Mouse (Mus musculus) intestine, embryonic 16.5 days (tissue): Measurements from ENCODE around the gene Rps21. TPM values are rescaled to one million over a fixed set of nuclear protein-coding genes. Genes with fewer than 3 reads are reported as not detected.

Experiments
- ATAC-seq: fragments of 200-750 bp; cut with Nextera tagmentation; 2 replicates; pipeline ENCODE4 v1.8.0; 2017; ENCODE audit warnings: moderate TSS enrichment, moderate library complexity
- H3K27ac ChIP-seq: fragments of 300-500 bp; sonication (generic); 2 replicates; pipeline ENCODE4 v1.5.1; 2014; ENCODE audit warnings: mild to moderate bottlenecking, low read length
- H3K27me3 ChIP-seq: fragments of 300-500 bp; sonication (generic); replicated peaks from 2 replicates; pipeline ENCODE4 v1.6.1; 2014; ENCODE audit warnings: low read length, control low read depth, mixed read lengths; ENCODE audit not compliant: control insufficient read depth, insufficient read depth
- H3K36me3 ChIP-seq: fragments of 300-500 bp; sonication (generic); 2 replicates; pipeline ENCODE4 v1.6.1; 2014; ENCODE audit warnings: low read length, control low read depth; ENCODE audit not compliant: control insufficient read depth, insufficient read depth
- H3K4me1 ChIP-seq: fragments of 300-500 bp; sonication (generic); 2 replicates; pipeline ENCODE4 v1.6.1; 2014; ENCODE audit warnings: low read length, control low read depth, mixed read lengths; ENCODE audit not compliant: control insufficient read depth, insufficient read depth
- H3K4me2 ChIP-seq: fragments of 300-500 bp; sonication (generic); 2 replicates; pipeline ENCODE4 v1.6.1; 2014; ENCODE audit warnings: low read depth, low read length, control low read depth
- H3K4me3 ChIP-seq: fragments of 300-500 bp; sonication (generic); 2 replicates; pipeline ENCODE4 v1.5.1; 2014; ENCODE audit warnings: mild to moderate bottlenecking, low read length
- H3K9ac ChIP-seq: fragments of 300-500 bp; sonication (generic); 2 replicates; pipeline ENCODE4 v1.6.1; 2014; ENCODE audit warnings: low read depth, low read length
- H3K9me3 ChIP-seq: fragments of 300-500 bp; sonication (generic); 2 replicates; pipeline ENCODE4 v1.6.1; 2016; ENCODE audit warnings: low read length, control low read depth; ENCODE audit not compliant: control insufficient read depth
- WGBS: fragments of 180-500 bp; shearing (Covaris S2); extraction: QIAGEN DNeasy Blood & Tissue Kit; methylation state at CpG from one replicate; pipeline ENCODE4 v1.1.7; 2014; 5-methylcytosine and 5-hydroxymethylcytosine counted together
- polyA plus RNA-seq: library from polyadenylated mRNA; unstranded; fragments of >200 nt; fragmentation: Nextera tagmentation; extraction: Ambion mirVana; gene quantifications from 2 replicates; pipeline ENCODE4 v1.2.1, GENCODE M21; 2015

Gene Rps21
- polyA plus RNA-seq, 1 experiment from 2014 or later: 487 TPM

DNA sequence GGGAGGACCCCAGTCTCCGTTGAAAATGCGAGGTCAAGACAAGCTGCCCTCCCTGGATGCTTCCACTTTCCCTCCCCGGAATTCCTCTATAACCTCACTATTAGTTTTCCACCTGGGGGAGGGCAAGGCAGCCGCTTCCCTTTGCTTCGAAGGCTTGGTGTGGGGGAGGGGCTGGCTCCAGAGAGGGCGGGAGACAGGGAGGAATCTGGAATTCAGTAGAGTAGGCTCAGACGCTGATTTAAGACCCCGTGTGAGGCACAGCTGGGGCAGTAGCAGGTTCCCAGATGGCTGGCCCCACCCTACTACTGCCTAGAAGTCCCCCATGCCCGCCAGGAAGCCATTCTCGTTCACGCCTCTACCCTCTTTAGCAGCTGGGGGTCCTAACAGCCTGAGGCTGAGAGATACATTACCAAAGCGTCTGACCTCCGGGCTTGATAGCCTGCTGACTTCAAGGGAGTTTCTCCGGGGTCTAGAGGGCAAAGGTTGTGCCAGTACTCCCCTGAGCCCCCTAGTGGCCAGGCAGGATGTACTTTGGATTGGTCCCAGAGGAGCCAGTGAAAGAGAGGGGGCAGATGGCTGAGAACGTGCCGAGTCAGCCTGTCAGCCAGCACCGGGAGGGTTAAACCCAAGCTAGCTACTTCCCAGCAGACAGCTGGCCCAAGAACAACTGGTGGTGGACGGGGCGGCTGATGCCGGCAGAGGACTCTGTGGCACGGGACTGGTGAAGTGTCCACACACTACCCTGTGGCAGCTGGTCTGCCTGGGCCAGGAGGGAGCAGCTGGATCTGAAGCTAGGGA lies 29.7 kb upstream of the Rps21 start:
- no peaks in the 10 kb centered on the region for H3K27me3 ChIP-seq
- peak overlapping the region; percentile 49 for H3K27ac ChIP-seq
- 2% methylated on average over 21 of the region's 21 CpGs for WGBS
- H3K4me2 ChIP-seq: peak overlapping the region; percentile 47
- H3K9me3 ChIP-seq: no peaks in the 10 kb centered on the region
- H3K4me1 ChIP-seq: peaks cover 48% of the 10 kb centered on the region
- H3K36me3 ChIP-seq: no peaks in the 10 kb centered on the region
- peak overlapping the region; percentile 47 for H3K9ac ChIP-seq
- H3K4me3 ChIP-seq: peak overlapping the region; percentile 26
- peak; percentile 35 for ATAC-seq

DNA sequence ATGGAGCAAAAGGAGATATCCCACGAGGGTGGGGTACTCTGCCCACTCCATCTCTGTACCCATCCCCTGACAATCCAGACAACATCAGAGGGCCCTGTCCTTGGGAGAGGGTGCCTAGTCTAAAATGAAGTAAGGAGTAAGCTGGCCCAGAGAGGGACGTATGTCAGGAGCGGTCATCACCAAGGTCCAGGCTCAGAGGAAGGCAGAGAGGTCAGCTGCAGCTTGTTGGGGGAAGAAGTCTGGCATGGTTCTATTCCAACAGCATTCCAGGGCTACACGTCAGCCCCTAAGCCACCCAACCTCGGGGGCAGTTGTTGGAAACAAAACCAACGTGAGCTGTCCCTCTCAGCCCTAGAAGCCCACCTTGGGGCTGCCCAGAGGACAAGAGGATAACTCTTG lies 29.1 kb upstream of the Rps21 start:
- whole genome bisulfite sequencing: 54% methylated on average over 6 of the region's 6 CpGs
- Histone ChIP-seq H3K4me1 (peaks cover 43% of the 10 kb centered on the region), H3K4me3 (no peak overlapping the region), H3K27me3 (no peaks in the 10 kb centered on the region), H3K4me2 (peak overlapping the region; percentile 47; the same call in 1 of the 2 replicates), H3K9me3 (no peaks in the 10 kb centered on the region), H3K36me3 (no peaks in the 10 kb centered on the region), H3K27ac (peak overlapping the region; percentile 49), H3K9ac (peak overlapping the region; percentile 47; the same call in 1 of the 2 replicates)
- 0 out of 2 replicates have a peak, but pooled peaks have one; percentile 1 for ATAC-seq

DNA sequence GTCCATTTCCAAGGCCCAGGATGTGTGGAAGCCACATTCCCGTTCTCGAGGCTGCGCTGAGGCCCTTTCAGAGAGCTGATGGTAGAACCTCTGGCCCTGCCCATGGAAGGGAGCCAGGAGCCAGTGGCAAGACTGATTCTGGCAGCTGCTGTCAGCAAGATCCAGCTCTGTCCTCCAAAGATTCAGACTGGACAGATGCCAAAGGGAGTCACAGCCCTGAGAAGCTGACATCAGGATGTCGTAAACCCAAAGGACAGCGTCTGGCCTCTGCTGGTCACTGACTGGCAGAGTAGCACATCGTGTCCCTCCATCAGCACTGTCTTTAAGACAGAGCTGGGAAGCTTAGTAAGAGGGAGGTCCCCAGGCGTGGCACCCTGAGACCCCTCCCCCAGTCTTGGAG lies 28.6 kb upstream of the Rps21 start:
- Histone ChIP-seq H3K4me2 (no peak overlapping the region), H3K4me1 (peaks cover 39% of the 10 kb centered on the region), H3K36me3 (no peaks in the 10 kb centered on the region), H3K4me3 (no peak overlapping the region), H3K9me3 (no peaks in the 10 kb centered on the region), H3K27me3 (no peaks in the 10 kb centered on the region), H3K9ac (peak overlapping the region; percentile 15; the same call in 1 of the 2 replicates), H3K27ac (peak overlapping the region; percentile 49)
- WGBS: 52% methylated on average over 7 of the region's 7 CpGs
- ATAC-seq: no peak

GRCm38 (mm10) chr2:180229129-180229528 lies 28.0 kb upstream of the Rps21 start:
- H3K36me3 ChIP-seq: no peaks in the 10 kb centered on the region
- 73% methylated on average over 3 of the region's 3 CpGs for WGBS
- H3K4me2 ChIP-seq: no peak overlapping the region
- no peak for ATAC-seq
- no peak overlapping the region for H3K27ac ChIP-seq
- peaks cover 37% of the 10 kb centered on the region for H3K4me1 ChIP-seq
- H3K9me3 ChIP-seq: no peaks in the 10 kb centered on the region
- no peak overlapping the region for H3K4me3 ChIP-seq
- peak overlapping the region; percentile 15; the same call in 1 of the 2 replicates for H3K9ac ChIP-seq
- H3K27me3 ChIP-seq: no peaks in the 10 kb centered on the region

GRCm38 (mm10) chr2:180230482-180230881 lies 26.7 kb upstream of the Rps21 start:
- Histone ChIP-seq H3K9ac (peak overlapping the region; percentile 14; the same call in 1 of the 2 replicates), H3K36me3 (no peaks in the 10 kb centered on the region), H3K4me3 (no peak overlapping the region), H3K27me3 (no peaks in the 10 kb centered on the region), H3K27ac (peak overlapping the region; percentile 54), H3K4me2 (no peak overlapping the region), H3K9me3 (no peaks in the 10 kb centered on the region), H3K4me1 (peaks cover 41% of the 10 kb centered on the region)
- ATAC-seq: no peak
- 73% methylated on average over 4 of the region's 4 CpGs for WGBS

DNA sequence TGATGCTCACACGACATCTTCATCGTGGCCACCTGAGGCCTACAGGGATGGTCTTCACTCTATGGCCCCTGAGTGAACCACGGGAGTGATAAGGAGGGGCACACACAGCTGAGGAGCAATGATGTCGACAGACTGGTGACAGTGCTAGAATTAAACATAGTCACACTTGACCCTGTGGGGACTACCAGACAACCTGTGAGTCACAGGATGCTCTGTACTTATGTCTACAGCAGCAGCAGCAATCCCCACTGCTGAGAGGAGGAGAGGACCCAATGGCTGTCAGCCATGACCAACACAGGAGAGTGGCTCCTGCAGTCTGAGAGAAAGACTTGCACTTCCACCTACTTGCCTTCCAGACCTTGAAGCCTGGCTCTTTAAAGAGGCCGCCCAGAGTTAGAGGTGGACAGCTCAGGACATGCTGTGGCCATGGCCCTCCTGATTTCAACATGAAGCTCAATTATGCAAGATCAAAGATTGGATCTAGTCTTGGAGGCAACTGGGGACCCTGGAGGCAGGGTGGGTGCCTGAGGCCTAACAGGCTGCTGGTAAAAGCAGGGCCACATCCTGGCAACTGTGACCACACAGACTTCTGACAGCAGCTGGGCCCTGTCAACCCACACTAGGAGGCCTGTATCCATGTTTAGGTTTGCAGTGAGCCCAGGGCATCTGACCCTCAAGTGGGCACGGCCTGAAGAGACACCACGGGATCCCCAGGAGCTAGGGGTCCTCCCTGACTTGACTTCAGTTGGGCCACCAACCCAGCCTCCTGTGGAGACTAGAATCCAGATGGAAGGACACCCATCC lies 23.9 kb upstream of the Rps21 start:
- no peak for ATAC-seq
- Histone ChIP-seq H3K4me1 (peaks cover 24% of the 10 kb centered on the region), H3K9me3 (no peaks in the 10 kb centered on the region), H3K36me3 (no peaks in the 10 kb centered on the region), H3K4me3 (no peak overlapping the region), H3K27ac (peak overlapping the region; percentile 33; the same call in 1 of the 2 replicates), H3K27me3 (no peaks in the 10 kb centered on the region), H3K9ac (no peak overlapping the region), H3K4me2 (no peak overlapping the region)
- WGBS: 78% methylated on average over 7 of the region's 7 CpGs

DNA sequence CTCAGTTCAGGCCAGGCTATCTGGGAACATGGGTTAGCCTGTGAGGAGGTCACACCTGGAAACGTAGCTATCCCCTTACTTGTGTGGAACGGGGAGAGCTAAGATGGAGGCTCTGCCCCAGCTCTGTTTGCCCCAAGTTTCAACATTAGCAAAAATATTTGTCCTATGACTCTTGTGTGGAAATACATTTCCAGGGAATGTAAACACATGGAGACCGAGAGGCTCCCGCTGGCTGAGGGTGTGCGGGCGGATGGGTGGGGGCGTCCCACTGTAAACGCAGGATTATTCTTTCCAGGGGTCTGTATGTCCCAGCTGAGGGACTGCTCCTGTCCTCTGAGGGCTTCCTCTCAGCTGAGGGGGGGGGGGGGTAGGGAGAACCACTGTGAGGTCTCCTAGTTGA lies 22.8 kb upstream of the Rps21 start:
- H3K4me2 ChIP-seq: no peak overlapping the region
- no peak overlapping the region for H3K9ac ChIP-seq
- no peaks in the 10 kb centered on the region for H3K9me3 ChIP-seq
- H3K27me3 ChIP-seq: no peaks in the 10 kb centered on the region
- 54% methylated on average over 8 of the region's 8 CpGs for WGBS
- ATAC-seq: peak; percentile 15; the same call in 1 of the 2 replicates
- H3K4me1 ChIP-seq: peaks cover 18% of the 10 kb centered on the region
- peak overlapping the region; percentile 87 for H3K27ac ChIP-seq
- H3K36me3 ChIP-seq: no peaks in the 10 kb centered on the region
- H3K4me3 ChIP-seq: no peak overlapping the region

DNA sequence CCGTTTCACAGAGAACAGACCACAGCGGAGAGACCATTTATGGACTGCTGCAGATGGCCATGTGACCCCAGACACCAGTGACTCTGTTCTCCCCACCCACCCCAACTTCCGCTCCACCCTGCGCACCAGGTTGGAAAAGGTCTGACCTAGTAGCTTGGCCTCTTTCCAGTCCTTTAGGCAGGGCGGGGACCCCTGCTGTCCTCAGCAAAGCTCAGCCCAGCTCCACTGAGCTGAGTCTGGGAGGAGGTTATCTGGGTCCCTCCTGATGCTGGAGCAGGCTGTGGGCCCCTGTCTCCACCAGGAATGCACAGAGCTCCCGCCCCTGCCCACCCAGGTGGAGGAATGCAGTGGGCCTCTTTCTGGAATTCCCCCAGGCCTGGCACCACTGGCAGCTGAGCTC lies 22.2 kb upstream of the Rps21 start:
- peak; percentile 66 for ATAC-seq
- Histone ChIP-seq H3K4me1 (peaks cover 17% of the 10 kb centered on the region), H3K27ac (peak overlapping the region; percentile 87), H3K4me3 (no peak overlapping the region), H3K9me3 (no peaks in the 10 kb centered on the region), H3K36me3 (no peaks in the 10 kb centered on the region), H3K4me2 (no peak overlapping the region), H3K27me3 (no peaks in the 10 kb centered on the region), H3K9ac (no peak overlapping the region; the same call in 1 of the 2 replicates)
- WGBS: 46% methylated on average over 6 of the region's 6 CpGs

DNA sequence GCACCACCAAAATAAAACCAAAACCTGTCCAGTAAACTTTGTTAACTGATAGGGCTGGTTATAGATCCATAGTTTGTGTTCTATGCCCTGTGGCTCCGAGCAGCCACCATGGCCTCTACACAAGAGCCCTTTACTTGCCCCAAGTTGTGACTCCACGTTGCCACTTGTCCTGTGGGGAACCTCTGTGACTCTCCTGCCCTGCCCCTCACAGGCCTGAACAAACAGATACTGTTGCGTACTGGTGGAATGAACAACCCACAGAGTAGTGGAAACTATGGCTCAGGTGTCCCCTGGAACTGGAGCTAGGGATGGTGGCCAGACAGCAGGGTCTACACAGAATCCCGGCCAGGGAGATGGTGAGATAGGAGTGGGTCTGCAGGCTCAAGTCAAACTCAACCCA lies 21.4 kb upstream of the Rps21 start:
- H3K9me3 ChIP-seq: no peaks in the 10 kb centered on the region
- no peak overlapping the region for H3K9ac ChIP-seq
- peak overlapping the region; percentile 87; the same call in 1 of the 2 replicates for H3K27ac ChIP-seq
- no peaks in the 10 kb centered on the region for H3K27me3 ChIP-seq
- no peak overlapping the region for H3K4me2 ChIP-seq
- H3K4me3 ChIP-seq: no peak overlapping the region
- no peak for ATAC-seq
- H3K4me1 ChIP-seq: peaks cover 12% of the 10 kb centered on the region
- WGBS: 72% methylated on average over 4 of the region's 4 CpGs
- no peaks in the 10 kb centered on the region for H3K36me3 ChIP-seq
